Mouse (Mus musculus): ENCODE measurements around the gene Ccdc163.

Ccdc163 gene

GRCm38 (mm10) chr4:116780541-116780940 lies 72.2 kb downstream of the Ccdc163 start:
- DNase-seq (ENCODE audit: low spot score): no peak

GRCm38 (mm10) chr4:116781366-116781765 lies 73.1 kb downstream of the Ccdc163 start:
- DNase-seq (ENCODE audit: low spot score): no peak

GRCm38 (mm10) chr4:116782171-116782570 lies 73.9 kb downstream of the Ccdc163 start:
- DNase-seq (ENCODE audit: low spot score): no peak

- no peak for DNase-seq (ENCODE audit: low spot score)
Observed at GRCm38 (mm10) chr4:116786587-116786986, 78.3 kb downstream of the Ccdc163 start.

- DNase-seq (ENCODE audit: low spot score): no peak
Observed at GRCm38 (mm10) chr4:116787985-116788760, 79.9 kb downstream of the Ccdc163 start.

GRCm38 (mm10) chr4:116788956-116789355 lies 80.6 kb downstream of the Ccdc163 start:
- peak; percentile 49 for DNase-seq (ENCODE audit: low spot score)

GRCm38 (mm10) chr4:116792453-116792852 lies 84.1 kb downstream of the Ccdc163 start:
- DNase-seq (ENCODE audit: low spot score): no peak

GRCm38 (mm10) chr4:116794273-116794672 lies 86.0 kb downstream of the Ccdc163 start:
- no peak for DNase-seq (ENCODE audit: low spot score)

- no peak for DNase-seq (ENCODE audit: low spot score)
Observed at GRCm38 (mm10) chr4:116796442-116797110, 88.3 kb downstream of the Ccdc163 start.

GRCm38 (mm10) chr4:116799901-116800300 lies 91.6 kb downstream of the Ccdc163 start:
- DNase-seq (ENCODE audit: low spot score): no peak
